12 mouse cellular contexts compared by ENCODE assay signal in genomic region chr12:104584408-104584807, GRCm38 (mm10).
DNase-seq lines count a peak whose midpoint lies in the region; ATAC-seq and TF ChIP-seq lines count a peak whose summit lies in the region.
"Had no signal": no experiment of that assay in that cellular context is flagged by ENCODE, and none has a peak within 500 bp of the region (broad histone marks: within the 10 kb centered on the region; RNA-seq: fewer than 3 reads in every experiment).

No protein-coding gene starts in this region.

- H3K27ac ChIP-seq in hindbrain, embryonic 13.5 days: no peak overlapping the region
- H3K27ac ChIP-seq in hindbrain, embryonic 11.5 days (ENCODE audit: low read depth, low read length): no peak overlapping the region
- no peak overlapping the region for H3K27ac ChIP-seq in intestine, embryonic 16.5 days (ENCODE audit: low read length)
- H3K27ac ChIP-seq: limb, embryonic 13.5 days had no signal

- DNase-seq in hindbrain, embryonic 11.5 days (ENCODE audit: low spot score): no peak
- DNase-seq in R1 (ENCODE audit: low read depth, low spot score): peak; percentile 37
- DNase-seq in Muller cell, postnatal 12 days (ENCODE audit: inconsistent ontology term): no peak
- DNase-seq in right cerebral cortex, postnatal 36 days (ENCODE audit: low spot score in 2 of 2): no peak
- no peak for DNase-seq in retina, postnatal 1 day
- DNase-seq: cerebellum, postnatal 36 days; heart, adult 11 months; thymus, postnatal 25 days had no signal

- TF ChIP-seq CTCF in E14TG2a.4 (conservative IDR thresholded peaks at IDR 0.05; ENCODE audit: low read length): no peak

- no peak for ATAC-seq in hindbrain, embryonic 13.5 days (ENCODE audit: low FRiP score)
- no peak for ATAC-seq in hindbrain, embryonic 11.5 days (ENCODE audit: low FRiP score)
- no peak for ATAC-seq in intestine, embryonic 16.5 days

- no peak overlapping the region for H3K9ac ChIP-seq in hindbrain, embryonic 13.5 days
- no peak overlapping the region for H3K9ac ChIP-seq in hindbrain, embryonic 11.5 days (ENCODE audit: low read depth, low read length)
- H3K9ac ChIP-seq in intestine, embryonic 16.5 days (ENCODE audit: low read depth, low read length): no peak overlapping the region
- H3K9ac ChIP-seq: limb, embryonic 13.5 days had no signal

- H3K9me3 ChIP-seq in hindbrain, embryonic 13.5 days: no peaks in the 10 kb centered on the region
- no peaks in the 10 kb centered on the region for H3K9me3 ChIP-seq in hindbrain, embryonic 11.5 days (ENCODE audit: control insufficient read depth, low read length)
- no peaks in the 10 kb centered on the region for H3K9me3 ChIP-seq in E14TG2a.4 (ENCODE audit: low read length)
- no peaks in the 10 kb centered on the region for H3K9me3 ChIP-seq in intestine, embryonic 16.5 days (ENCODE audit: control insufficient read depth, low read length)
- H3K9me3 ChIP-seq: limb, embryonic 13.5 days had no signal

- no peaks in the 10 kb centered on the region for H3K36me3 ChIP-seq in hindbrain, embryonic 13.5 days
- no peaks in the 10 kb centered on the region for H3K36me3 ChIP-seq in hindbrain, embryonic 11.5 days (ENCODE audit: control insufficient read depth, insufficient read depth, low read length)
- H3K36me3 ChIP-seq in E14TG2a.4 (ENCODE audit: insufficient read depth, low read length): no peaks in the 10 kb centered on the region
- H3K36me3 ChIP-seq in intestine, embryonic 16.5 days (ENCODE audit: control insufficient read depth, insufficient read depth, low read length): no peaks in the 10 kb centered on the region
- H3K36me3 ChIP-seq: limb, embryonic 13.5 days had no signal

- peak overlapping the region; percentile 8; the same call in 1 of the 2 replicates for H3K4me2 ChIP-seq in hindbrain, embryonic 13.5 days
- H3K4me2 ChIP-seq in hindbrain, embryonic 11.5 days (replicated peaks; ENCODE audit: low read depth, low read length): no peak overlapping the region
- H3K4me2 ChIP-seq in intestine, embryonic 16.5 days (ENCODE audit: low read depth, low read length): 0 out of 2 replicates have a peak overlapping the region, but pooled peaks have one; percentile 27
- H3K4me2 ChIP-seq: limb, embryonic 13.5 days had no signal

- 0 out of 2 replicates have a peak, but pooled peaks cover 5% of the 10 kb centered on the region for H3K27me3 ChIP-seq in hindbrain, embryonic 13.5 days
- no peaks in the 10 kb centered on the region for H3K27me3 ChIP-seq in hindbrain, embryonic 11.5 days (ENCODE audit: control insufficient read depth, insufficient read depth, low read length)
- peaks cover 44% of the 10 kb centered on the region for H3K27me3 ChIP-seq in E14TG2a.4 (ENCODE audit: insufficient read depth, low read length)
- 0 out of 2 replicates have a peak, but pooled peaks cover 2% of the 10 kb centered on the region for H3K27me3 ChIP-seq in intestine, embryonic 16.5 days (replicated peaks; ENCODE audit: control insufficient read depth, insufficient read depth, low read length)

- H3K4me1 ChIP-seq in hindbrain, embryonic 13.5 days (replicated peaks): peaks cover 3% of the 10 kb centered on the region; the same call in 1 of the 2 replicates
- 0 out of 2 replicates have a peak, but pooled peaks cover 2% of the 10 kb centered on the region for H3K4me1 ChIP-seq in hindbrain, embryonic 11.5 days (replicated peaks; ENCODE audit: control insufficient read depth, insufficient read depth, low read length)
- H3K4me1 ChIP-seq in E14TG2a.4 (replicated peaks; ENCODE audit: low read depth, low read length): peaks cover 23% of the 10 kb centered on the region
- no peaks in the 10 kb centered on the region for H3K4me1 ChIP-seq in intestine, embryonic 16.5 days (ENCODE audit: control insufficient read depth, insufficient read depth, low read length)

- WGBS in hindbrain, embryonic 13.5 days: 68% methylated on average over 9 of the region's 9 CpGs
- 67% methylated on average over 9 of the region's 9 CpGs for WGBS in hindbrain, embryonic 11.5 days
- 54% methylated on average over 9 of the region's 9 CpGs for WGBS in intestine, embryonic 16.5 days

- no peak overlapping the region for H3K4me3 ChIP-seq in hindbrain, embryonic 13.5 days
- no peak overlapping the region for H3K4me3 ChIP-seq in hindbrain, embryonic 11.5 days (ENCODE audit: low read depth, low read length)
- H3K4me3 ChIP-seq in E14TG2a.4 (replicated peaks; ENCODE audit: low read length): peak overlapping the region; percentile 45
- H3K4me3 ChIP-seq in intestine, embryonic 16.5 days (ENCODE audit: low read length): no peak overlapping the region
- H3K4me3 ChIP-seq: limb, embryonic 13.5 days had no signal
